Mouse (Mus musculus) E14TG2a.4 (cell line): ENCODE measurements around the gene Prss12.

Source experiments
- CTCF ChIP-seq: conservative IDR thresholded peaks from 2 replicates; pipeline ENCODE4 v1.5.1; 2014; ENCODE audit warnings: low read length
- NANOG ChIP-seq: IDR thresholded peaks from 2 replicates; pipeline ENCODE4 v1.6.1; 2014; ENCODE audit warnings: borderline replicate concordance, low read length, mixed read lengths

GRCm38 (mm10) chr3:123515600-123516359, 69.1 kb downstream of the Prss12 start:
- TF ChIP-seq CTCF: peak; percentile 52
- TF ChIP-seq NANOG: no peak
